Mouse (Mus musculus) liver, postnatal 0 days (tissue): ENCODE measurements at regions not wholly inside any gene's neighbourhood (a gene's known extent, or its start where the extent isn't known, plus 50 kb on each side); places are given as distances from the start of the nearest gene placed in this dataset.

Source experiments
- CTCF ChIP-seq: sonication (generic); IDR thresholded peaks from 2 replicates; pipeline ENCODE4 v1.5.1; 2016; ENCODE audit warnings: antibody characterized with exemption, low read depth
- EP300 ChIP-seq: IDR thresholded peaks from 2 replicates; pipeline ENCODE4 v1.6.1; 2016; ENCODE audit warnings: antibody characterized with exemption, low read depth, mild to moderate bottlenecking

- no peak for TF ChIP-seq CTCF
- TF ChIP-seq EP300, result no peak
Measured at GRCm38 (mm10) chr2:133125212-133125801, 179.6 kb upstream of the Fermt1 start.
